Mouse (Mus musculus): ENCODE results near the gene Gas7. TPM values are rescaled to one million over a fixed set of nuclear protein-coding genes. Genes with fewer than 3 reads are reported as not detected.

Gene Gas7
- polyA plus RNA-seq, 1 experiment from 2014 or later, result 5.4 TPM

GRCm38 (mm10) chr11:67431864-67432263 is 23.4 kb upstream of the Gas7 start:
- TF ChIP-seq CTCF (IDR thresholded peaks at IDR 0.05; ENCODE audit: low read depth), result peak; percentile 57
- no peaks in the 10 kb centered on the region for H3K4me1 ChIP-seq (replicated peaks; ENCODE audit: control insufficient read depth, insufficient read depth, low read length)
- 57% methylated on average over 4 of the region's 4 CpGs for WGBS
- no peaks in the 10 kb centered on the region for H3K9me3 ChIP-seq (ENCODE audit: control insufficient read depth)
- H3K27me3 ChIP-seq (replicated peaks; ENCODE audit: control insufficient read depth, insufficient read depth, low read length), result no peaks in the 10 kb centered on the region
- H3K27ac ChIP-seq (ENCODE audit: low read depth, low read length), result no peak overlapping the region
- no peak overlapping the region for H3K9ac ChIP-seq (ENCODE audit: low read depth, low read length)
- no peak overlapping the region for H3K4me3 ChIP-seq (ENCODE audit: low read depth, low read length)
- H3K36me3 ChIP-seq (ENCODE audit: control insufficient read depth, insufficient read depth), result no peaks in the 10 kb centered on the region
- no peak overlapping the region for H3K4me2 ChIP-seq (replicated peaks; ENCODE audit: low read depth)
- no peak for ATAC-seq

DNA sequence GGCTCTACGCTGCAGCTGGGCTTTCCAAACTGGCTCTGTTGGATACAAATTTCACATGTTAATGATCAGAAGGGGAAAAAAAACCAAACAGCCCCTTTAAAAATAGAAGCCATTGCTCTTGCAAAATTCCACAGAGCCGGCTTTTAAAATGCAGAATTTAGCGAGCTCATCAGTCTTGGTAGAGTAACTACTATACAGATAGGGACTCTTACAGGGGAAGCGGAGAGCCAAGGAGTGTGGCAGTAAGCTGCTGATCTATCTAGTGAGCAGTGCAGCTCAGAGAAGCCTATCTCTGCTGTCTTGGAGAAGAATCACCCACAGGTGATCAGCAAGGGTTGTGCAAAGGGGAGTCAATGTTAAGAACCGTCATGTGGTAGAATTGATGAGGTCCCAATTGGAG is 21.5 kb upstream of the Gas7 start:
- H3K27me3 ChIP-seq (replicated peaks; ENCODE audit: control insufficient read depth, insufficient read depth, low read length), result no peaks in the 10 kb centered on the region
- 85% methylated on average over 5 of the region's 5 CpGs for WGBS
- no peaks in the 10 kb centered on the region for H3K4me1 ChIP-seq (replicated peaks; ENCODE audit: control insufficient read depth, insufficient read depth, low read length)
- H3K4me2 ChIP-seq (replicated peaks; ENCODE audit: low read depth), result no peak overlapping the region
- no peak overlapping the region for H3K4me3 ChIP-seq (ENCODE audit: low read depth, low read length)
- H3K27ac ChIP-seq (ENCODE audit: low read depth, low read length), result no peak overlapping the region
- no peak overlapping the region for H3K9ac ChIP-seq (ENCODE audit: low read depth, low read length)
- TF ChIP-seq CTCF (IDR thresholded peaks at IDR 0.05; ENCODE audit: low read depth), result no peak
- no peaks in the 10 kb centered on the region for H3K9me3 ChIP-seq (ENCODE audit: control insufficient read depth)
- ATAC-seq, result no peak
- no peaks in the 10 kb centered on the region for H3K36me3 ChIP-seq (ENCODE audit: control insufficient read depth, insufficient read depth)

- Histone ChIP-seq H3K9ac (ENCODE audit: low read depth, low read length) (no peak overlapping the region), H3K4me1 (replicated peaks; ENCODE audit: control insufficient read depth, insufficient read depth, low read length) (no peaks in the 10 kb centered on the region), H3K4me3 (ENCODE audit: low read depth, low read length) (no peak overlapping the region), H3K4me2 (replicated peaks; ENCODE audit: low read depth) (no peak overlapping the region), H3K27me3 (replicated peaks; ENCODE audit: control insufficient read depth, insufficient read depth, low read length) (0 out of 2 replicates have a peak, but pooled peaks cover 3% of the 10 kb centered on the region), H3K9me3 (ENCODE audit: control insufficient read depth) (no peaks in the 10 kb centered on the region), H3K36me3 (ENCODE audit: control insufficient read depth, insufficient read depth) (no peaks in the 10 kb centered on the region), H3K27ac (ENCODE audit: low read depth, low read length) (no peak overlapping the region)
- no peak for TF ChIP-seq CTCF (IDR thresholded peaks at IDR 0.05; ENCODE audit: low read depth)
- WGBS, result 81% methylated on average over 5 of the region's 5 CpGs
- no peak for ATAC-seq
These were observed 16.5 kb upstream of the Gas7 start for GRCm38 (mm10) chr11:67438746-67439145.

- no peaks in the 10 kb centered on the region for H3K4me1 ChIP-seq (replicated peaks; ENCODE audit: control insufficient read depth, insufficient read depth, low read length)
- no peak overlapping the region for H3K4me3 ChIP-seq (ENCODE audit: low read depth, low read length)
- no peak overlapping the region for H3K4me2 ChIP-seq (replicated peaks; ENCODE audit: low read depth)
- no peaks in the 10 kb centered on the region for H3K36me3 ChIP-seq (ENCODE audit: control insufficient read depth, insufficient read depth)
- no peak overlapping the region for H3K27ac ChIP-seq (ENCODE audit: low read depth, low read length)
- no peaks in the 10 kb centered on the region for H3K9me3 ChIP-seq (ENCODE audit: control insufficient read depth)
- no peak for TF ChIP-seq CTCF (IDR thresholded peaks at IDR 0.05; ENCODE audit: low read depth)
- H3K9ac ChIP-seq (ENCODE audit: low read depth, low read length), result no peak overlapping the region
- ATAC-seq, result no peak
- 0 out of 2 replicates have a peak, but pooled peaks cover 3% of the 10 kb centered on the region for H3K27me3 ChIP-seq (replicated peaks; ENCODE audit: control insufficient read depth, insufficient read depth, low read length)
- 65% methylated on average over 14 of the region's 14 CpGs for WGBS
These were observed 10.0 kb upstream of the Gas7 start for GRCm38 (mm10) chr11:67445058-67445825.

GRCm38 (mm10) chr11:67451525-67451924 is 3.7 kb upstream of the Gas7 start:
- no peak for ATAC-seq
- no peak overlapping the region for H3K9ac ChIP-seq (ENCODE audit: low read depth, low read length)
- no peaks in the 10 kb centered on the region for H3K9me3 ChIP-seq (ENCODE audit: control insufficient read depth)
- H3K4me1 ChIP-seq (replicated peaks; ENCODE audit: control insufficient read depth, insufficient read depth, low read length), result no peaks in the 10 kb centered on the region
- H3K27me3 ChIP-seq (replicated peaks; ENCODE audit: control insufficient read depth, insufficient read depth, low read length), result peaks cover 23% of the 10 kb centered on the region
- no peaks in the 10 kb centered on the region for H3K36me3 ChIP-seq (ENCODE audit: control insufficient read depth, insufficient read depth)
- H3K4me2 ChIP-seq (replicated peaks; ENCODE audit: low read depth), result no peak overlapping the region
- no peak for TF ChIP-seq CTCF (IDR thresholded peaks at IDR 0.05; ENCODE audit: low read depth)
- H3K4me3 ChIP-seq (ENCODE audit: low read depth, low read length), result no peak overlapping the region
- 78% methylated on average over 5 of the region's 5 CpGs for WGBS
- H3K27ac ChIP-seq (ENCODE audit: low read depth, low read length), result no peak overlapping the region

DNA sequence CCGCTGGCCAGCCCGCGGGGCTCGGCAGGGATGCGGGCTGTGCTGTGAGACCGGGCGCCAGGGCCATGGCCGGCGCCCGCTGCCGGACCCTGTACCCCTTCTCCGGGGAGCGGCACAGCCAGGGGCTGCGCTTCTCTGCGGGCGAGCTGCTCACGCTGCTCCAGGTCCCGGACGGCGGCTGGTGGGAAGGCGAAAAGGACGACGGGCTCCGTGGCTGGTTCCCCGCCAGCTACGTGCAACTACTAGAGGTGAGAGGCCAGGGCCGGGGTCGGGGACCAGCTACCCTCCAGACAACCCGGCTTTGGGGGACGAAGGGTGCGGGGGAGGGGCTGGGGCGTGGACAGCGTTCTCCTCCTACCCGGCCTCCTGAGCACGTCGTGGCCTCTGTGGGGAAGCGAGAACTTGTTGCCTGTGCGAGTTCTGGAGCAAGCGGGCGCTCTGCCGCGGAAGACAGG is 317 bp downstream of the Gas7 start:
- Histone ChIP-seq H3K36me3 (ENCODE audit: control insufficient read depth, insufficient read depth) (no peaks in the 10 kb centered on the region), H3K9me3 (ENCODE audit: control insufficient read depth) (no peaks in the 10 kb centered on the region), H3K27ac (ENCODE audit: low read depth, low read length) (no peak overlapping the region), H3K27me3 (replicated peaks; ENCODE audit: control insufficient read depth, insufficient read depth, low read length) (peaks cover 23% of the 10 kb centered on the region), H3K4me2 (replicated peaks; ENCODE audit: low read depth) (peak overlapping the region; percentile 96), H3K4me1 (replicated peaks; ENCODE audit: control insufficient read depth, insufficient read depth, low read length) (no peaks in the 10 kb centered on the region), H3K4me3 (ENCODE audit: low read depth, low read length) (peak overlapping the region; percentile 68), H3K9ac (ENCODE audit: low read depth, low read length) (peak overlapping the region; percentile 53)
- 1% methylated on average over 31 of the region's 42 CpGs for WGBS
- TF ChIP-seq CTCF (IDR thresholded peaks at IDR 0.05; ENCODE audit: low read depth), result 0 out of 2 replicates have a peak, but pooled peaks have one; percentile 0
- no peak for ATAC-seq
